Mouse (Mus musculus): Measurements from ENCODE around the gene Aco2. TPM values are rescaled to one million over a fixed set of nuclear protein-coding genes. Genes with fewer than 3 reads are reported as not detected.

Aco2 gene
- polyA plus RNA-seq, 1 experiment from 2014 or later, result 165 TPM

DNA sequence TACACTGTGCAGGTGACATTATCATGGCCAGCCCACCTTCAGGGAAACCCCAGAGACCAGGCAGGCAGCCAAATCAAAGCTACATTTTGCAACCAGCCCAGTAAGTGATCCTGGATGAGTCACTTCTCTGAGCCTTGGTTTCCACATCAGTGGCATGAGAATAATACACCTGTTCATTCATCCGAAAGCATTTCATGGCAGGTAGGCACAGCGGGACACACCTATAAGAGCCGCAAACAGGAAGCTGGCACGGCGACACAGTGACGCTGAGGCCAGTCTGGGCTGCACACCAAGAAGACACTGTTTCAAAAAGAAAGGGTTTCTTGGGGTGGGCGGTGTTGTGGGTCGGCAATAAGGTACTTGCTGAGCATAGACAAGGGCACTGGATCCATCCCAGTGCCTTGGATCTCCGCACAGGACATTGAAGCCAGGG is 82.1 kb downstream of the Aco2 start:
- H3K4me2 ChIP-seq (ENCODE audit: low read depth, low read length), result no peak overlapping the region
- H3K9me3 ChIP-seq (ENCODE audit: control insufficient read depth, low read length), result no peaks in the 10 kb centered on the region
- H3K4me3 ChIP-seq (ENCODE audit: low read depth, low read length), result no peak overlapping the region
- ATAC-seq (ENCODE audit: low read depth), result no peak; the same call in 1 of the 2 replicates
- no peaks in the 10 kb centered on the region for H3K27me3 ChIP-seq (replicated peaks; ENCODE audit: control insufficient read depth, insufficient read depth, low read length)
- H3K27ac ChIP-seq (replicated peaks; ENCODE audit: low read depth, low read length), result no peak overlapping the region
- 89% methylated on average over 9 of the region's 9 CpGs for WGBS
- no peaks in the 10 kb centered on the region for H3K4me1 ChIP-seq (ENCODE audit: control insufficient read depth, insufficient read depth, low read length)
- no peak overlapping the region for H3K9ac ChIP-seq (ENCODE audit: low read depth, low read length)
- DNase-seq (ENCODE audit: low spot score), result peak; percentile 22
- peaks cover 34% of the 10 kb centered on the region for H3K36me3 ChIP-seq (ENCODE audit: control insufficient read depth, insufficient read depth, low read length)

DNA sequence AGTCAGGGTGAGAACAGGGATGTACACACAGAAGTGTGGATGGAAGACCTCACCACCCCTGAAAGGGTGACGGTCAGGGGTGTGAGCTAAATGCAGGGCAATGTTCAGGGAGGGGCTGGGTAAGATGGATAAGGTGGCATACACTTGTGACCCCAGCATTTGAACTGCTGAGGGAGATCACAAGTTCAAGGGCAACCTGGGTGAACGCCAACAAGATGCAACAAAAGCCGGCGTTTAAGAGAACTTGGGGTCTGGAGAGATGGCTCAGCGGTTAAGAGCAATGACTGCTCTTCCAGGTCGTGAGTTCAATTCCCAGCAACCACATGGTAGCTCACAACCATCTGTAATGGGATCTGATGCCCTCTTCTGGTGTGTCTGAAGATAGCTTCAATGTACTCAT is 82.6 kb downstream of the Aco2 start:
- no peak overlapping the region for H3K4me2 ChIP-seq (ENCODE audit: low read depth, low read length)
- H3K27ac ChIP-seq (replicated peaks; ENCODE audit: low read depth, low read length), result no peak overlapping the region
- no peak overlapping the region for H3K4me3 ChIP-seq (ENCODE audit: low read depth, low read length)
- no peaks in the 10 kb centered on the region for H3K4me1 ChIP-seq (ENCODE audit: control insufficient read depth, insufficient read depth, low read length)
- H3K9me3 ChIP-seq (ENCODE audit: control insufficient read depth, low read length), result no peaks in the 10 kb centered on the region
- DNase-seq (ENCODE audit: low spot score) (no peak), ATAC-seq (ENCODE audit: low read depth) (no peak)
- no peak overlapping the region for H3K9ac ChIP-seq (ENCODE audit: low read depth, low read length)
- peaks cover 34% of the 10 kb centered on the region for H3K36me3 ChIP-seq (ENCODE audit: control insufficient read depth, insufficient read depth, low read length)
- 88% methylated on average over 6 of the region's 6 CpGs for WGBS
- no peaks in the 10 kb centered on the region for H3K27me3 ChIP-seq (replicated peaks; ENCODE audit: control insufficient read depth, insufficient read depth, low read length)

DNA sequence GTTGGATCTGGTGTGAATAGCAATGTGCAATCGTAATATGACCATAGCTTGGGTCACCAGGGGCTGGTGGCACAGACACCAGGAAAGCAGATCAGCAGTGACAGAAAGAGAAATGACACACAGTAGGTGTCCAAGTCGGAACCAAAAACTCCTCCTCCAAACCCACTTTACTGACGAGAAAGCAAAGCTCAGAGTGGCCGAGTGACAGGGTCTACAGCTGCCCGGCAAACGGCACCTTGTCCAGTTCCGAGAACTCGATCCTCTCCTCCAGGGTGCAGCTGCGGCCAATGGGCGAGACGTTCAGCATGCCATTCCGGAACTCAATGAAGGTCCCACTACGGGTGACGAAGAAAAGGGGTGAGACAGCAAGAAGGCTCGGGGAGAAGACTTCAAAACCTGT is 83.3 kb downstream of the Aco2 start:
- Histone ChIP-seq H3K4me3 (ENCODE audit: low read depth, low read length) (no peak overlapping the region), H3K9ac (ENCODE audit: low read depth, low read length) (no peak overlapping the region), H3K27me3 (replicated peaks; ENCODE audit: control insufficient read depth, insufficient read depth, low read length) (no peaks in the 10 kb centered on the region), H3K27ac (replicated peaks; ENCODE audit: low read depth, low read length) (no peak overlapping the region), H3K4me1 (ENCODE audit: control insufficient read depth, insufficient read depth, low read length) (no peaks in the 10 kb centered on the region), H3K36me3 (ENCODE audit: control insufficient read depth, insufficient read depth, low read length) (peaks cover 34% of the 10 kb centered on the region), H3K4me2 (ENCODE audit: low read depth, low read length) (no peak overlapping the region), H3K9me3 (ENCODE audit: control insufficient read depth, low read length) (no peaks in the 10 kb centered on the region)
- DNase-seq (ENCODE audit: low spot score) (no peak), ATAC-seq (ENCODE audit: low read depth) (no peak)
- WGBS, result 88% methylated on average over 15 of the region's 15 CpGs

DNA sequence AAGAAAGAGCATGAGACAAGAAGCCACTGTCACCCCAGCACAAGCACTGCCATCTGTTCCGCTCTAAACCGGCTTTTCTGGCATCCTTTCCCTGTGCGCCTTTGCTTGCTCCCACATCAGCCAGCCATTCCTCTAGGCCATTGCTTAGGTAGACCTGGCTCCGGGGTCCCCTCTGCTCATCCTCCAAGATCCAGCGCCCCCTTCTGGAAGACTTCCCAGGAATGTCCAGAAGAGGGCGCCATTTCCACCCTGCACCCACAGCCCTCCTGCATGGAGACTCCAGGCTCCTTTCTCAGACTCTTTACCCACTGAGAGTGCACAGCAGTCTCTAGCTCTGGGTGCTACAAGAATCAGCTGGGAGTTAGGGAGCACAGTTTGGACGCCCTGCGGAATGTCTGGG is 84.3 kb downstream of the Aco2 start:
- WGBS, result 52% methylated on average over 8 of the region's 8 CpGs
- ATAC-seq (ENCODE audit: low read depth) (no peak), DNase-seq (ENCODE audit: low spot score) (no peak)
- Histone ChIP-seq H3K4me2 (ENCODE audit: low read depth, low read length) (no peak overlapping the region), H3K27me3 (replicated peaks; ENCODE audit: control insufficient read depth, insufficient read depth, low read length) (no peaks in the 10 kb centered on the region), H3K9me3 (ENCODE audit: control insufficient read depth, low read length) (no peaks in the 10 kb centered on the region), H3K27ac (replicated peaks; ENCODE audit: low read depth, low read length) (no peak overlapping the region), H3K4me1 (ENCODE audit: control insufficient read depth, insufficient read depth, low read length) (no peaks in the 10 kb centered on the region), H3K9ac (ENCODE audit: low read depth, low read length) (no peak overlapping the region), H3K36me3 (ENCODE audit: control insufficient read depth, insufficient read depth, low read length) (peaks cover 29% of the 10 kb centered on the region), H3K4me3 (ENCODE audit: low read depth, low read length) (no peak overlapping the region)

DNA sequence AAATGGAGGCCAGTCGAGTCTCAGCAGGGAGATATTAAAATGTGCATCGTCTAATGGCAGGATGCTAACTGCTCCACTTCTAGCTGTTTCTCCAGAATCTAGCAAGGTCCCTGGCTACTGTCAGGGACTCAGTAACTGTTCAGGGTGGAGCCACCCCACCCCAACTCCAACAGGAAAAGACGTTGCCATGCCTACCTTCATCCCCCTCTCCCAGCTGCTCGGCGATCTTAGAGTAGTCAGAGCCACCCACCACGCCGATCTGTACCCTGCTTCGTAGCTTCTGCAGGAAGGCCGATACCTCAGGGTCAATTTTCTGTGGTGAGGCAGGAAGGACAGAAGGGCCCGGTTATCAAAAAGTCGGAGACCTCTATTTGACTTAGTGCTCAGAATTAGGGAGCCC is 85.5 kb downstream of the Aco2 start:
- DNase-seq (ENCODE audit: low spot score), result no peak
- Histone ChIP-seq H3K27ac (replicated peaks; ENCODE audit: low read depth, low read length) (no peak overlapping the region), H3K9ac (ENCODE audit: low read depth, low read length) (no peak overlapping the region), H3K27me3 (replicated peaks; ENCODE audit: control insufficient read depth, insufficient read depth, low read length) (no peaks in the 10 kb centered on the region), H3K4me2 (ENCODE audit: low read depth, low read length) (no peak overlapping the region), H3K9me3 (ENCODE audit: control insufficient read depth, low read length) (no peaks in the 10 kb centered on the region), H3K36me3 (ENCODE audit: control insufficient read depth, insufficient read depth, low read length) (peaks cover 24% of the 10 kb centered on the region), H3K4me3 (ENCODE audit: low read depth, low read length) (no peak overlapping the region), H3K4me1 (ENCODE audit: control insufficient read depth, insufficient read depth, low read length) (no peaks in the 10 kb centered on the region)
- ATAC-seq (ENCODE audit: low read depth), result no peak
- WGBS, result 82% methylated on average over 11 of the region's 11 CpGs

DNA sequence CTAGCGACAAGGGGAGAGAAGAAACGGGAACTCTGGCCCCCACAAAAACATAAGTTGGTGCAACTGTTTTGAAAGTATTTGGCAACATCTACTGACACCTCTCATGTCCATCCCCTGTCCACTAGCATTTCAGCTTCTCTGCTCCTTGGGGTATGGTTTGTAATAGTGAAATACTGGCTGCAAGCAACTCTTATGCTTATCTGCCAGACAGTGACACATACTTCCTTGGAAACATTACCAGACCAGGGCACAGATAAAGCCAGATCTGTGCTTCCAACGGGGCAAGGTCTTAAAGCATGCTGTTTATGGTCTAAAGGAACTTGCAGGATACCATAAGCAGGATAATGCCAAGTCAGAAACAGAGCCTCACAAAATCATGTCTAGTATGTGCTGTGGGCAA is 86.8 kb downstream of the Aco2 start:
- H3K27me3 ChIP-seq (replicated peaks; ENCODE audit: control insufficient read depth, insufficient read depth, low read length), result no peaks in the 10 kb centered on the region

DNA sequence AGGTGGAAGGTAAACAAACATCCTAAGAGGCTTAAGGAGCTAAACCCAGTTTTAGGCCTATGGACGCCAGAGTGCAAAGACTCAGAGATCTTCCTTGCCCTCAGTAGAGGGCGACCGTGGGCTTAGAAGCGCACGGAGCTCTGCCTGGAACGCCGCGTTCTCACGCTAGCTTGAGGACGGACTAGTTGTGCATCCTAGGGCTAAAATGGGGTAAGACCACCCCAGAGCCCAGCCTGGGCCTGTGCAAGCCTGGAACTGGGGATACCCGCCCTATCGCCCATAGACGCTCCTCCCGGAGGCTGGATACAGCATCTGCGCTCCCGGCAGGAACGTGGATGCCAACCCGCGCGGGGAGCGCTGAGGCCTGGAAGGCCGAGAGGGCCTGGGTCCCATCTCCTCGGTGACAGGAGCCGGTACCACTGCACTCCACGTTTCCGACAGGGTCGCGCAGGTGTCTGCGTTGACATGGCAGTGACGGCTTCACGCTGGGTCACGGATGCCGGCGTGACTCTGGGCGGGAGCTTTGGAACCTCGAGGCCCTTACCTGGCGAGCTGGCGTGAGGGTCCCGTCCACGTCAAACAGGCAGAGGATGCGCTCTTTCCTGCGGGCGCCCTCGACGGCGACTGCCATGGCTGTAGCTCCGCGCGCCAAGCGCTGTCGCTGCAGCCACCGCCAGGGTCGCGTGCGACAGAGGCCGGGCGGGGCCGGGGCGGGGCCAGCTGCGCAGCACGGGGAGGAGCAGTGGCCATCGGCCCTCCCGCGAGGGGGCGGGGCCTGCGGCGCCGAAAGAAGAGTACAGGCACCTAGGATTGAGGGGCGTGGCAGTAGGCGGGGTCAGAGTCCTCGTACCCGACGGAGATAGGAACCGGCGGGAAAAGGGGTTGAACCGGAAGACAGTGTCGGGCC is 88.3 kb downstream of the Aco2 start, which contains the start of gene Pmm1:
Gene Pmm1, minus strand, starts transcription at position 760 of the 907 bp plus-strand sequence.
- Histone ChIP-seq H3K4me3 (ENCODE audit: low read depth, low read length) (peak within 1 kb of the TSS; percentile 63), H3K27ac (replicated peaks; ENCODE audit: low read depth, low read length) (peak within 1 kb of the TSS; percentile 81), H3K4me2 (ENCODE audit: low read depth, low read length) (peak within 1 kb of the TSS; percentile 98), H3K4me1 (ENCODE audit: control insufficient read depth, insufficient read depth, low read length) (no peaks in the 10 kb centered on the region), H3K9ac (ENCODE audit: low read depth, low read length) (peak within 1 kb of the TSS; percentile 73), H3K9me3 (ENCODE audit: control insufficient read depth, low read length) (no peaks in the 10 kb centered on the region), H3K36me3 (ENCODE audit: control insufficient read depth, insufficient read depth, low read length) (peaks cover 8% of the 10 kb centered on the region; the same call in 1 of the 2 replicates), H3K27me3 (replicated peaks; ENCODE audit: control insufficient read depth, insufficient read depth, low read length) (no peaks in the 10 kb centered on the region)
- WGBS, result under 1% methylated on average over 64 of the region's 77 CpGs
- ATAC-seq (ENCODE audit: low read depth) (peak; percentile 98), DNase-seq (ENCODE audit: low spot score) (peak; percentile 99)

More for the DNA sequence above, 86.8 kb downstream of the Aco2 start:
- peaks cover 23% of the 10 kb centered on the region for H3K36me3 ChIP-seq (ENCODE audit: control insufficient read depth, insufficient read depth, low read length)
- no peak overlapping the region for H3K4me2 ChIP-seq (ENCODE audit: low read depth, low read length)
- no peak for ATAC-seq (ENCODE audit: low read depth)
- no peak overlapping the region for H3K4me3 ChIP-seq (ENCODE audit: low read depth, low read length)
- H3K4me1 ChIP-seq (ENCODE audit: control insufficient read depth, insufficient read depth, low read length), result no peaks in the 10 kb centered on the region
- H3K9ac ChIP-seq (ENCODE audit: low read depth, low read length), result no peak overlapping the region
- WGBS, result 87% methylated on average over 3 of the region's 3 CpGs
- no peak overlapping the region for H3K27ac ChIP-seq (replicated peaks; ENCODE audit: low read depth, low read length)
- DNase-seq (ENCODE audit: low spot score), result no peak
- no peaks in the 10 kb centered on the region for H3K9me3 ChIP-seq (ENCODE audit: control insufficient read depth, low read length)

DNA sequence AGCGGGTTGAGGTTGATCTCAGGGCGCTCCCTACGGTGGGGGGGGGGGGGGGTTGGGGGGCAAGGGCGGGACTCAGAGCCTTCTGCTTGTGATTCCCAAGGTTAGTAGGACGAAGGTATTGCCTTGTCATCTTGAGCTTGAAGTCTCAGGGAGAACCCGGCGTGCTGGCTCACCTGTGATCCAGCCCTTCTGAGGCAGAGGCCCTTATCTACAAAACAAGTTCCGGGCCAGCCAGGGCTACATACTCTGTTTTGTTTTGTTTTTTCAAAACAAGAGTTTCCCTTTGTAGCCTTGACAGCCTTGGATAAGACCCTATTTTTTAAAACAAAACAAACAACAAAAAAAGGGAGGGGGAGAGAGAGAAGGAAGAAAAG is 89.0 kb downstream of the Aco2 start:
- ATAC-seq (ENCODE audit: low read depth) (no peak), DNase-seq (ENCODE audit: low spot score) (no peak)
- H3K9ac ChIP-seq (ENCODE audit: low read depth, low read length), result peak overlapping the region; percentile 73; the same call in 1 of the 2 replicates
- peak overlapping the region; percentile 63 for H3K4me3 ChIP-seq (ENCODE audit: low read depth, low read length)
- H3K9me3 ChIP-seq (ENCODE audit: control insufficient read depth, low read length), result no peaks in the 10 kb centered on the region
- H3K4me2 ChIP-seq (ENCODE audit: low read depth, low read length), result peak overlapping the region; percentile 98
- peaks cover 2% of the 10 kb centered on the region; the same call in 1 of the 2 replicates for H3K36me3 ChIP-seq (ENCODE audit: control insufficient read depth, insufficient read depth, low read length)
- H3K27me3 ChIP-seq (replicated peaks; ENCODE audit: control insufficient read depth, insufficient read depth, low read length), result no peaks in the 10 kb centered on the region
- 1% methylated on average over 7 of the region's 8 CpGs for WGBS
- H3K4me1 ChIP-seq (ENCODE audit: control insufficient read depth, insufficient read depth, low read length), result no peaks in the 10 kb centered on the region
- no peak overlapping the region for H3K27ac ChIP-seq (replicated peaks; ENCODE audit: low read depth, low read length)

DNA sequence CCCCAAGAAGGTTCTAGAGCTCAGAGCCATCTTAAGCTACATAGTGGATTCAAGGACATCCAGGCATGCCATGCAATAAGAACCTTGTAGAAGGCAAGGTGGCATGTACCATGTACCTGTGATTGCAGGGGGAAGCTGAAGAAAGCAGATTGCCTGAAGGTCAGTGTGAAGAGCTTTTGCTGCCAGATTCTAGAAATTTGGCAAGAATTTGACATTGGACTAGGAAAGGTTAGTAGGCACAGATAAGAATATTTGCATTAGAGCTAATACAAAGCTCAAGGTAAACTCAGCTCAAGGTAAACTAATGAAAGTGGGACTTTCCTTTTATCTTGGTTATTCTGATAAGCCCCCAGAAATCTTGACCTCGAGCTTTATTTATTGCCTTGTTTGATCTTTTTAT is 92.2 kb downstream of the Aco2 start:
- no peak for ATAC-seq (ENCODE audit: low read depth)
- 59% methylated on average over 1 of the region's 1 CpGs for WGBS
- H3K36me3 ChIP-seq (ENCODE audit: control insufficient read depth, insufficient read depth, low read length), result no peaks in the 10 kb centered on the region
- H3K27ac ChIP-seq (replicated peaks; ENCODE audit: low read depth, low read length), result no peak overlapping the region
- H3K4me3 ChIP-seq (ENCODE audit: low read depth, low read length), result no peak overlapping the region
- no peaks in the 10 kb centered on the region for H3K4me1 ChIP-seq (ENCODE audit: control insufficient read depth, insufficient read depth, low read length)
- no peak overlapping the region for H3K9ac ChIP-seq (ENCODE audit: low read depth, low read length)
- no peak overlapping the region for H3K4me2 ChIP-seq (ENCODE audit: low read depth, low read length)
- no peak for DNase-seq (ENCODE audit: low spot score)
- no peaks in the 10 kb centered on the region for H3K27me3 ChIP-seq (replicated peaks; ENCODE audit: control insufficient read depth, insufficient read depth, low read length)
- H3K9me3 ChIP-seq (ENCODE audit: control insufficient read depth, low read length), result no peaks in the 10 kb centered on the region
